Comparison of ENCODE assay signal across 9 mouse cellular contexts in genomic region chr15:78239956-78240617, GRCm38 (mm10). TPM values are rescaled to one million over a fixed set of nuclear protein-coding genes. Genes with fewer than 3 reads are reported as not detected.
"Had no signal": no experiment of that assay in that cellular context is flagged by ENCODE, and none has a peak within 500 bp of the region (broad histone marks: within the 10 kb centered on the region; RNA-seq: fewer than 3 reads in every experiment).

No protein-coding gene starts in this region.

- H3K4me3 ChIP-seq: layer of hippocampus, adult 2 months; limb, embryonic 13.5 days; midbrain, embryonic 12.5 days; neural tube, embryonic 13.5 days had no signal

- H3K27ac ChIP-seq: kidney, postnatal 0 days; layer of hippocampus, adult 2 months; limb, embryonic 13.5 days; liver, embryonic 14.5 days; midbrain, embryonic 12.5 days; neural tube, embryonic 13.5 days had no signal

RNA-seq across cellular contexts. Expression of gene Pvalb, which starts 33.9 kb away (rescaled TPM):
- total RNA-seq: megakaryocyte-erythroid progenitor cell, adult 5-6 weeks had no signal
- polyA plus RNA-seq: liver, adult 2 months; liver, embryonic 14.5 days; small intestine, adult 2 months had no signal
